In the genomic region with DNA sequence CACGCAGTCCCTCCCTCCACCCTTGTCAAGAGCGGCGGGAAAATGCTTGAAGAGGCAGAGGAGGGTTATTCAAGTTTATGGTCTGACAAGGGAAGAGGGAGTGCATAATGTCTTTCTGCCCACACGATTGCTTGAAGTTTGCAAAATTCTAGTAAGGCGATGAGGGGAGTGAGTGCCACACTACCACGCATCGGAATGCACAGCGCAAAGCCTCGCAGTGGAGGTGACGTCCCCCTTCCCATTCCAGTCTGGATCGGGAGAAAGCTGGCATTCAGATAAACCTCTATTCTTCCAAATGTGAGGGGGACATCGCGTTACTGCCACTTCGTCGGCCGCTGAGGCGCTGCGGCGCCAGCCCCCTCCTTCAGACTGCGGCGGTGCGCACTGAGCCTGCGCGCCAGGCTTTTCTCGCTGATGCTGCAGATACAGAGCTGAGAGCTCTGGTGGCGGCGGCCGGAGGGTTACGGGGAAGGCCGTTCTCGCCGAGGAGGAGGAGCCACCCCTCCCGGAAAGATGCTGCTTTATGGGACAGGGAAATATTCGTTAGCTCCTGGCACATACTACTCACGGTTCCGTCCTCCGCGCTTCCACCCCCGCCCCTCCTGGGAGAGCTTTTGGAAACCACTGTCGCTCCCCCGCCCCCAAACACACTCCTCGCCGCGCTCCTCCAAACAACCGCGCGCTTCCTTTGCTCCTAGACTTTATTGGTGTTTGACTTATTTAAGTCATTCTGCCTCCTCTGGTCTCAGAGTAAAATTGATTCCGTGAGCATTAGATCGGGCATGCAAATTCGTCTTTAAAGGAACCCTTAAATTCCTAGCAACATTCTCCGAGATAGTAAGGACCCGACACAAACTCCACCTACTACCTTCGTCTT, we compare ENCODE assay signal across 8 mouse cellular contexts. TPM values are rescaled to one million over a fixed set of nuclear protein-coding genes. Genes with fewer than 3 reads are reported as not detected.
DNase-seq lines count a peak whose midpoint lies in the region; ATAC-seq and TF ChIP-seq lines count a peak whose summit lies in the region.

No protein-coding gene starts in this region.

- DNase-seq in heart, adult 18-20 months = peak; percentile 76
- peak; percentile 63 for DNase-seq in kidney, adult 2 months
- peak; percentile 92 for DNase-seq in midbrain, embryonic 14.5 days
- DNase-seq in spleen, postnatal 10 days (ENCODE audit: low spot score in 2 of 2) = peak; percentile 27 to 64

- peak overlapping the region; percentile 56 for H3K27ac ChIP-seq in bone marrow macrophage, adult 2 months (ENCODE audit: insufficient read depth, low read depth, low read length)
- H3K27ac ChIP-seq in embryonic facial prominence, embryonic 12.5 days = peak overlapping the region; percentile 95
- H3K27ac ChIP-seq in kidney, adult 2 months (ENCODE audit: insufficient read depth, low read depth, low read length) = no peak overlapping the region
- peak overlapping the region; percentile 92 for H3K27ac ChIP-seq in limb, embryonic 13.5 days
- peak overlapping the region; percentile 88 for H3K27ac ChIP-seq in midbrain, embryonic 14.5 days (replicated peaks; ENCODE audit: low read depth, low read length)

- TF ChIP-seq POLR2A in bone marrow macrophage, adult 2 months (IDR thresholded peaks at IDR 0.05; ENCODE audit: borderline replicate concordance, low read depth, low read length) = no peak
- no peak for TF ChIP-seq POLR2A in kidney, adult 2 months (IDR thresholded peaks at IDR 0.05; ENCODE audit: low read depth, low read length)

- H3K4me1 ChIP-seq in bone marrow macrophage, adult 2 months (ENCODE audit: control insufficient read depth, insufficient read depth, low read length) = peaks cover 5% of the 10 kb centered on the region; the same call in 1 of the 2 replicates
- peaks cover 11% of the 10 kb centered on the region; the same call in 1 of the 2 replicates for H3K4me1 ChIP-seq in embryonic facial prominence, embryonic 12.5 days
- H3K4me1 ChIP-seq in kidney, adult 2 months (ENCODE audit: control insufficient read depth, insufficient read depth, low read length) = no peaks in the 10 kb centered on the region
- H3K4me1 ChIP-seq in limb, embryonic 13.5 days = peaks cover 13% of the 10 kb centered on the region
- H3K4me1 ChIP-seq in midbrain, embryonic 14.5 days (ENCODE audit: control insufficient read depth, insufficient read depth, low read length) = no peaks in the 10 kb centered on the region

- H3K4me3 ChIP-seq in bone marrow macrophage, adult 2 months (ENCODE audit: insufficient read depth, low read length) = peak overlapping the region; percentile 76
- H3K4me3 ChIP-seq in embryonic facial prominence, embryonic 12.5 days = peak overlapping the region; percentile 64
- H3K4me3 ChIP-seq in kidney, adult 2 months (ENCODE audit: insufficient read depth, low read depth, low read length) = peak overlapping the region; percentile 70
- H3K4me3 ChIP-seq in limb, embryonic 13.5 days = peak overlapping the region; percentile 67
- peak overlapping the region; percentile 57 for H3K4me3 ChIP-seq in midbrain, embryonic 14.5 days (replicated peaks; ENCODE audit: low read depth, low read length)

- 0 out of 2 replicates have a peak, but pooled peaks cover 6% of the 10 kb centered on the region for H3K27me3 ChIP-seq in embryonic facial prominence, embryonic 12.5 days
- no peaks in the 10 kb centered on the region; the same call in 1 of the 2 replicates for H3K27me3 ChIP-seq in kidney, adult 2 months (replicated peaks; ENCODE audit: control insufficient read depth, insufficient read depth, low read length)
- peaks cover 11% of the 10 kb centered on the region for H3K27me3 ChIP-seq in limb, embryonic 13.5 days
- H3K27me3 ChIP-seq in midbrain, embryonic 14.5 days (ENCODE audit: control insufficient read depth, insufficient read depth, low read length) = no peaks in the 10 kb centered on the region

- H3K4me2 ChIP-seq in embryonic facial prominence, embryonic 12.5 days (replicated peaks) = peak overlapping the region; percentile 87
- peak overlapping the region; percentile 94 for H3K4me2 ChIP-seq in limb, embryonic 13.5 days (replicated peaks)
- H3K4me2 ChIP-seq in midbrain, embryonic 14.5 days (ENCODE audit: low read length) = peak overlapping the region; percentile 84

- H3K36me3 ChIP-seq in embryonic facial prominence, embryonic 12.5 days = no peaks in the 10 kb centered on the region
- H3K36me3 ChIP-seq in kidney, adult 2 months (ENCODE audit: control insufficient read depth, insufficient read depth, low read length) = no peaks in the 10 kb centered on the region
- no peaks in the 10 kb centered on the region for H3K36me3 ChIP-seq in limb, embryonic 13.5 days
- H3K36me3 ChIP-seq in midbrain, embryonic 14.5 days (ENCODE audit: control insufficient read depth, insufficient read depth, low read length) = no peaks in the 10 kb centered on the region

- under 1% methylated on average over 53 of the region's 53 CpGs for WGBS in embryonic facial prominence, embryonic 12.5 days
- under 1% methylated on average over 53 of the region's 53 CpGs for WGBS in kidney, adult 2 months
- WGBS in limb, embryonic 13.5 days = under 1% methylated on average over 51 of the region's 53 CpGs
- WGBS in midbrain, embryonic 14.5 days = under 1% methylated on average over 53 of the region's 53 CpGs

- peak overlapping the region; percentile 51 for H3K9ac ChIP-seq in embryonic facial prominence, embryonic 12.5 days
- peak overlapping the region; percentile 76 for H3K9ac ChIP-seq in limb, embryonic 13.5 days
- peak overlapping the region; percentile 79 for H3K9ac ChIP-seq in midbrain, embryonic 14.5 days (replicated peaks; ENCODE audit: low read length)

- TF ChIP-seq CTCF in bone marrow macrophage, adult 2 months (IDR thresholded peaks at IDR 0.05; ENCODE audit: low read depth, low read length) = no peak
- TF ChIP-seq CTCF in kidney, adult 2 months (conservative IDR thresholded peaks at IDR 0.05; ENCODE audit: insufficient read depth, insufficient read length, low read depth, low read length) = no peak

- peak; percentile 25; the same call in 1 of the 2 replicates for ATAC-seq in embryonic facial prominence, embryonic 12.5 days (ENCODE audit: insufficient number of reproducible peaks, insufficient read depth, low FRiP score, low TSS enrichment)
- ATAC-seq in limb, embryonic 13.5 days (ENCODE audit: low FRiP score, low read depth) = peak; percentile 54; the same call in 1 of the 2 replicates
- peak; percentile 61 for ATAC-seq in midbrain, embryonic 14.5 days (ENCODE audit: low FRiP score, low TSS enrichment)
- no peak for ATAC-seq in activated CD4-positive, CD25-positive, alpha-beta regulatory T cell, adult 4 months

- H3K9me3 ChIP-seq in embryonic facial prominence, embryonic 12.5 days = no peaks in the 10 kb centered on the region
- no peaks in the 10 kb centered on the region for H3K9me3 ChIP-seq in limb, embryonic 13.5 days
- no peaks in the 10 kb centered on the region for H3K9me3 ChIP-seq in midbrain, embryonic 14.5 days (ENCODE audit: control insufficient read depth, low read length)

RNA-seq across cellular contexts. Expression of a gene that starts 2.0 kb away (rescaled TPM):
- polyA plus RNA-seq in bone marrow macrophage, adult 2 months (2012; ENCODE audit: insufficient read depth, insufficient read length, missing spikeins) = 3.5 and 4.2 TPM in 2 replicates
- polyA plus RNA-seq in embryonic facial prominence, embryonic 12.5 days (2016; fragmentation: Nextera tagmentation; extraction: Ambion mirVana) = 14.2 and 14.9 TPM in 2 replicates
- 10 to 100 TPM; 83.9 to 89.1 TPM for total RNA-seq in heart, adult 18-20 months (2021)
- 7.1 and 7.6 TPM in 2 replicates for polyA plus RNA-seq in kidney, adult 2 months (2012; rRNA removed)
- 8.3 and 10.3 TPM in 2 replicates for polyA plus RNA-seq in limb, embryonic 13.5 days (2015; fragmentation: Nextera tagmentation; extraction: Ambion mirVana)
- 23.7 and 24.1 TPM in 2 replicates for polyA plus RNA-seq in midbrain, embryonic 14.5 days (2014; fragmentation: Nextera tagmentation; extraction: Ambion mirVana)
- polyA plus RNA-seq in activated CD4-positive, CD25-positive, alpha-beta regulatory T cell, adult 4 months (2017; shearing (Covaris generic)) = not detected
